Mouse (Mus musculus): ENCODE measurements around the gene Ndufa13. TPM values are rescaled to one million over a fixed set of nuclear protein-coding genes. Genes with fewer than 3 reads are reported as not detected.

Ndufa13 gene
- polyA plus RNA-seq, 1 experiment from 2014 or later, result 194 TPM

GRCm38 (mm10) chr8:69879678-69880077 lies 22.7 kb downstream of the Ndufa13 start:
- Histone ChIP-seq H3K9me3 (ENCODE audit: control insufficient read depth, low read length) (no peaks in the 10 kb centered on the region), H3K4me2 (ENCODE audit: low read depth, low read length) (no peak overlapping the region), H3K36me3 (ENCODE audit: control insufficient read depth, insufficient read depth, low read length) (no peaks in the 10 kb centered on the region), H3K4me1 (ENCODE audit: control insufficient read depth, insufficient read depth, low read length) (0 out of 2 replicates have a peak, but pooled peaks cover 2% of the 10 kb centered on the region), H3K27ac (ENCODE audit: low read depth, low read length) (no peak overlapping the region), H3K27me3 (ENCODE audit: control insufficient read depth, insufficient read depth, low read length) (peaks cover 55% of the 10 kb centered on the region), H3K9ac (replicated peaks; ENCODE audit: low read depth, low read length) (no peak overlapping the region), H3K4me3 (ENCODE audit: low read depth, low read length) (no peak overlapping the region)
- ATAC-seq (ENCODE audit: low read depth), result no peak
- WGBS, result 58% methylated on average over 8 of the region's 8 CpGs

GRCm38 (mm10) chr8:69877992-69878391 lies 24.4 kb downstream of the Ndufa13 start:
- H3K27me3 ChIP-seq (ENCODE audit: control insufficient read depth, insufficient read depth, low read length), result peaks cover 39% of the 10 kb centered on the region

GRCm38 (mm10) chr8:69877396-69877795 lies 25.0 kb downstream of the Ndufa13 start:
- Histone ChIP-seq H3K4me1 (ENCODE audit: control insufficient read depth, insufficient read depth, low read length) (0 out of 2 replicates have a peak, but pooled peaks cover under 1% of the 10 kb centered on the region), H3K4me2 (ENCODE audit: low read depth, low read length) (no peak overlapping the region), H3K27ac (ENCODE audit: low read depth, low read length) (no peak overlapping the region), H3K27me3 (ENCODE audit: control insufficient read depth, insufficient read depth, low read length) (peaks cover 33% of the 10 kb centered on the region), H3K36me3 (ENCODE audit: control insufficient read depth, insufficient read depth, low read length) (0 out of 2 replicates have a peak, but pooled peaks cover 2% of the 10 kb centered on the region), H3K9me3 (ENCODE audit: control insufficient read depth, low read length) (no peaks in the 10 kb centered on the region), H3K4me3 (ENCODE audit: low read depth, low read length) (no peak overlapping the region), H3K9ac (replicated peaks; ENCODE audit: low read depth, low read length) (no peak overlapping the region)
- WGBS, result 85% methylated on average over 4 of the region's 4 CpGs
- no peak for ATAC-seq (ENCODE audit: low read depth)

More at GRCm38 (mm10) chr8:69877992-69878391, 24.4 kb downstream of the Ndufa13 start:
- ATAC-seq (ENCODE audit: low read depth), result no peak
- no peak overlapping the region for H3K9ac ChIP-seq (replicated peaks; ENCODE audit: low read depth, low read length)
- H3K36me3 ChIP-seq (ENCODE audit: control insufficient read depth, insufficient read depth, low read length), result no peaks in the 10 kb centered on the region
- H3K9me3 ChIP-seq (ENCODE audit: control insufficient read depth, low read length), result no peaks in the 10 kb centered on the region
- WGBS, result 71% methylated on average over 3 of the region's 3 CpGs
- H3K4me1 ChIP-seq (ENCODE audit: control insufficient read depth, insufficient read depth, low read length), result 0 out of 2 replicates have a peak, but pooled peaks cover 2% of the 10 kb centered on the region
- no peak overlapping the region for H3K4me2 ChIP-seq (ENCODE audit: low read depth, low read length)
- no peak overlapping the region for H3K27ac ChIP-seq (ENCODE audit: low read depth, low read length)
- no peak overlapping the region for H3K4me3 ChIP-seq (ENCODE audit: low read depth, low read length)

- no peak overlapping the region for H3K4me3 ChIP-seq (ENCODE audit: low read depth, low read length)
- no peak overlapping the region for H3K27ac ChIP-seq (ENCODE audit: low read depth, low read length)
- H3K9me3 ChIP-seq (ENCODE audit: control insufficient read depth, low read length), result no peaks in the 10 kb centered on the region
- peaks cover 29% of the 10 kb centered on the region for H3K27me3 ChIP-seq (ENCODE audit: control insufficient read depth, insufficient read depth, low read length)
- 78% methylated on average over 10 of the region's 10 CpGs for WGBS
- no peaks in the 10 kb centered on the region for H3K4me1 ChIP-seq (ENCODE audit: control insufficient read depth, insufficient read depth, low read length)
- no peak for ATAC-seq (ENCODE audit: low read depth)
- 0 out of 2 replicates have a peak, but pooled peaks cover 3% of the 10 kb centered on the region for H3K36me3 ChIP-seq (ENCODE audit: control insufficient read depth, insufficient read depth, low read length)
- no peak overlapping the region for H3K9ac ChIP-seq (replicated peaks; ENCODE audit: low read depth, low read length)
- H3K4me2 ChIP-seq (ENCODE audit: low read depth, low read length), result no peak overlapping the region
Measured at GRCm38 (mm10) chr8:69876967-69877366, 25.4 kb downstream of the Ndufa13 start.

- Histone ChIP-seq H3K4me2 (ENCODE audit: low read depth, low read length) (no peak overlapping the region), H3K4me3 (ENCODE audit: low read depth, low read length) (no peak overlapping the region), H3K4me1 (ENCODE audit: control insufficient read depth, insufficient read depth, low read length) (no peaks in the 10 kb centered on the region), H3K27me3 (ENCODE audit: control insufficient read depth, insufficient read depth, low read length) (peaks cover 20% of the 10 kb centered on the region), H3K36me3 (ENCODE audit: control insufficient read depth, insufficient read depth, low read length) (0 out of 2 replicates have a peak, but pooled peaks cover 8% of the 10 kb centered on the region), H3K27ac (ENCODE audit: low read depth, low read length) (no peak overlapping the region), H3K9me3 (ENCODE audit: control insufficient read depth, low read length) (no peaks in the 10 kb centered on the region), H3K9ac (replicated peaks; ENCODE audit: low read depth, low read length) (no peak overlapping the region)
- 45% methylated on average over 10 of the region's 10 CpGs for WGBS
- ATAC-seq (ENCODE audit: low read depth), result no peak
Measured at GRCm38 (mm10) chr8:69876097-69876496, 26.3 kb downstream of the Ndufa13 start.

GRCm38 (mm10) chr8:69874654-69875053 lies 27.7 kb downstream of the Ndufa13 start:
- H3K4me3 ChIP-seq (ENCODE audit: low read depth, low read length), result no peak overlapping the region
- no peaks in the 10 kb centered on the region for H3K4me1 ChIP-seq (ENCODE audit: control insufficient read depth, insufficient read depth, low read length)
- WGBS, result 94% methylated on average over 13 of the region's 13 CpGs
- no peak overlapping the region for H3K9ac ChIP-seq (replicated peaks; ENCODE audit: low read depth, low read length)
- H3K36me3 ChIP-seq (ENCODE audit: control insufficient read depth, insufficient read depth, low read length), result 0 out of 2 replicates have a peak, but pooled peaks cover 8% of the 10 kb centered on the region
- H3K4me2 ChIP-seq (ENCODE audit: low read depth, low read length), result no peak overlapping the region
- H3K27me3 ChIP-seq (ENCODE audit: control insufficient read depth, insufficient read depth, low read length), result peaks cover 6% of the 10 kb centered on the region
- H3K9me3 ChIP-seq (ENCODE audit: control insufficient read depth, low read length), result no peaks in the 10 kb centered on the region
- H3K27ac ChIP-seq (ENCODE audit: low read depth, low read length), result no peak overlapping the region
- no peak for ATAC-seq (ENCODE audit: low read depth)

- H3K36me3 ChIP-seq (ENCODE audit: control insufficient read depth, insufficient read depth, low read length), result 0 out of 2 replicates have a peak, but pooled peaks cover 8% of the 10 kb centered on the region
- WGBS, result 10% methylated on average over 9 of the region's 9 CpGs
- no peak for ATAC-seq (ENCODE audit: low read depth)
- no peaks in the 10 kb centered on the region for H3K4me1 ChIP-seq (ENCODE audit: control insufficient read depth, insufficient read depth, low read length)
- no peaks in the 10 kb centered on the region for H3K9me3 ChIP-seq (ENCODE audit: control insufficient read depth, low read length)
- no peak overlapping the region for H3K9ac ChIP-seq (replicated peaks; ENCODE audit: low read depth, low read length)
- no peak overlapping the region for H3K27ac ChIP-seq (ENCODE audit: low read depth, low read length)
- no peak overlapping the region for H3K4me3 ChIP-seq (ENCODE audit: low read depth, low read length)
- H3K4me2 ChIP-seq (ENCODE audit: low read depth, low read length), result no peak overlapping the region
- peaks cover under 1% of the 10 kb centered on the region; the same call in 1 of the 2 replicates for H3K27me3 ChIP-seq (ENCODE audit: control insufficient read depth, insufficient read depth, low read length)
Measured at GRCm38 (mm10) chr8:69874155-69874554, 28.2 kb downstream of the Ndufa13 start.

GRCm38 (mm10) chr8:69870907-69871306 lies 31.5 kb downstream of the Ndufa13 start:
- 0 out of 2 replicates have a peak, but pooled peaks cover 8% of the 10 kb centered on the region for H3K36me3 ChIP-seq (ENCODE audit: control insufficient read depth, insufficient read depth, low read length)
- H3K4me2 ChIP-seq (ENCODE audit: low read depth, low read length), result no peak overlapping the region
- no peak overlapping the region for H3K27ac ChIP-seq (ENCODE audit: low read depth, low read length)
- ATAC-seq (ENCODE audit: low read depth), result no peak
- H3K9me3 ChIP-seq (ENCODE audit: control insufficient read depth, low read length), result no peaks in the 10 kb centered on the region
- 93% methylated on average over 6 of the region's 6 CpGs for WGBS
- no peaks in the 10 kb centered on the region for H3K27me3 ChIP-seq (ENCODE audit: control insufficient read depth, insufficient read depth, low read length)
- H3K9ac ChIP-seq (replicated peaks; ENCODE audit: low read depth, low read length), result no peak overlapping the region
- H3K4me1 ChIP-seq (ENCODE audit: control insufficient read depth, insufficient read depth, low read length), result no peaks in the 10 kb centered on the region
- H3K4me3 ChIP-seq (ENCODE audit: low read depth, low read length), result no peak overlapping the region

GRCm38 (mm10) chr8:69870003-69870765 lies 32.2 kb downstream of the Ndufa13 start:
- ATAC-seq (ENCODE audit: low read depth), result no peak
- 83% methylated on average over 11 of the region's 11 CpGs for WGBS
- Histone ChIP-seq H3K36me3 (ENCODE audit: control insufficient read depth, insufficient read depth, low read length) (peaks cover 8% of the 10 kb centered on the region; the same call in 1 of the 2 replicates), H3K4me1 (ENCODE audit: control insufficient read depth, insufficient read depth, low read length) (no peaks in the 10 kb centered on the region), H3K9ac (replicated peaks; ENCODE audit: low read depth, low read length) (no peak overlapping the region), H3K4me3 (ENCODE audit: low read depth, low read length) (no peak overlapping the region), H3K27me3 (ENCODE audit: control insufficient read depth, insufficient read depth, low read length) (no peaks in the 10 kb centered on the region), H3K9me3 (ENCODE audit: control insufficient read depth, low read length) (no peaks in the 10 kb centered on the region), H3K27ac (ENCODE audit: low read depth, low read length) (no peak overlapping the region), H3K4me2 (ENCODE audit: low read depth, low read length) (no peak overlapping the region)
